Mouse (Mus musculus) ES-Bruce4 (cell line): ENCODE measurements around the gene Mettl9.

Source experiments
- CTCF ChIP-seq: IDR thresholded peaks from one replicate; pipeline ENCODE4 v1.8.1; 2011; ENCODE audit warnings: low read depth, low read length
- EP300 ChIP-seq: IDR thresholded peaks from 2 replicates; pipeline ENCODE4 v1.6.1; 2011; ENCODE audit warnings: low read depth, low read length; ENCODE audit not compliant: insufficient read depth
- POLR2A ChIP-seq: IDR thresholded peaks from one replicate; pipeline ENCODE4 v1.8.1; 2011; ENCODE audit warnings: low read length; ENCODE audit not compliant: insufficient read depth

DNA sequence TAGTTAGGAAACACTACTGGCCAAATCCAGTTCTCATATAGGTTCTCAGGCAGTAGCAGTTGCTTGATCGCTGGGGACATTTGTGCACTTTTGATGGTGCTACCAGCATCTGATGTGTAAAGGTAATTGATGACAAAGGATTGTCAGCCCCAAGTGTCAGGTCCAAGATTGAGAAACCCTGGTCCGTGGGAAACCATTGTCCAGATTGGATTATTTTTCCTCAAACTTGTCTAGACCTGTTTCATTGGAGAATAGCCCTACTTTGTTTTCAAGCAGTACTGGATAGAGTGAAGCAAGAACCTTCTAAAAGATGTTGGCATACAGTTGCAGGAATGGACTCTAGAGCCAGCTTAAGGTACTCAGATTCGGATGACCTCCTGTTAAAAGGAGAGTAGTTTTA is 8.8 kb downstream of the Mettl9 start:
- TF ChIP-seq CTCF (no peak), EP300 (no peak), POLR2A (no peak)
